20 mouse cellular contexts compared by ENCODE assay signal in genomic region chr2:35509888-35510287, GRCm38 (mm10). TPM values are rescaled to one million over a fixed set of nuclear protein-coding genes. Genes with fewer than 3 reads are reported as not detected.
DNase-seq lines count a peak whose midpoint lies in the region; ATAC-seq and TF ChIP-seq lines count a peak whose summit lies in the region.
"Had no signal": no experiment of that assay in that cellular context is flagged by ENCODE, and none has a peak within 500 bp of the region (broad histone marks: within the 10 kb centered on the region; RNA-seq: fewer than 3 reads in every experiment).

No protein-coding gene starts in this region.

- H3K9ac ChIP-seq in heart, adult 2 months (ENCODE audit: low read depth, low read length), result no peak overlapping the region
- no peak overlapping the region for H3K9ac ChIP-seq in intestine, embryonic 15.5 days
- no peak overlapping the region for H3K9ac ChIP-seq in intestine, postnatal 0 days (ENCODE audit: low read depth, low read length)
- no peak overlapping the region for H3K9ac ChIP-seq in ES-Bruce4 (ENCODE audit: low read depth, poor library complexity, severe bottlenecking)
- no peak overlapping the region for H3K9ac ChIP-seq in limb, embryonic 14.5 days (ENCODE audit: low read depth, low read length, severe bottlenecking)
- H3K9ac ChIP-seq: liver, postnatal 0 days had no signal

- no peak for TF ChIP-seq POLR2A in heart, adult 2 months (IDR thresholded peaks at IDR 0.05; ENCODE audit: insufficient read depth, low read depth, low read length)
- no peak for TF ChIP-seq POLR2A in ES-Bruce4 (IDR thresholded peaks at IDR 0.05; ENCODE audit: insufficient read depth, low read length)
- TF ChIP-seq POLR2A in limb, embryonic 14.5 days (IDR thresholded peaks at IDR 0.05; ENCODE audit: borderline replicate concordance, extremely low read depth, insufficient read depth, insufficient read length), result no peak

- TF ChIP-seq EP300 in heart, adult 2 months (IDR thresholded peaks at IDR 0.05; ENCODE audit: insufficient read depth, low read depth, low read length), result no peak
- no peak for TF ChIP-seq EP300 in ES-Bruce4 (IDR thresholded peaks at IDR 0.05; ENCODE audit: insufficient read depth, low read depth, low read length)

- intact Hi-C loops in heart, adult 2 months (cut with DNase I), result loop anchor here (2.0 to 5.0 kb wide), 3 partner anchors 29 to 77 kb away; no protein-coding TSS in a partner anchor

- H3K4me1 ChIP-seq in heart, adult 2 months (ENCODE audit: control insufficient read depth, insufficient read depth, low read length), result peaks cover 37% of the 10 kb centered on the region
- peaks cover 46% of the 10 kb centered on the region for H3K4me1 ChIP-seq in intestine, embryonic 15.5 days (replicated peaks)
- H3K4me1 ChIP-seq in intestine, postnatal 0 days (replicated peaks; ENCODE audit: control insufficient read depth, insufficient read depth, low read length), result peaks cover 5% of the 10 kb centered on the region; the same call in 1 of the 2 replicates
- peaks cover 6% of the 10 kb centered on the region for H3K4me1 ChIP-seq in ES-Bruce4 (ENCODE audit: control insufficient read depth, insufficient read depth, low read length)
- peaks cover 61% of the 10 kb centered on the region for H3K4me1 ChIP-seq in limb, embryonic 14.5 days (ENCODE audit: control insufficient read depth, insufficient read depth, low read length)

- peak overlapping the region; percentile 80; the same call in 1 of the 2 replicates for H3K27ac ChIP-seq in heart, adult 2 months
- H3K27ac ChIP-seq in intestine, embryonic 15.5 days, result peak overlapping the region; percentile 54; the same call in 1 of the 2 replicates
- no peak overlapping the region for H3K27ac ChIP-seq in intestine, postnatal 0 days (ENCODE audit: low read depth, low read length)
- H3K27ac ChIP-seq in ES-Bruce4 (ENCODE audit: insufficient read depth, low read length), result peak overlapping the region; percentile 62
- H3K27ac ChIP-seq in limb, embryonic 14.5 days (replicated peaks; ENCODE audit: low read depth, low read length), result 0 out of 2 replicates have a peak overlapping the region, but pooled peaks have one; percentile 19
- H3K27ac ChIP-seq: hindbrain, embryonic 10.5 days had no signal

- no peak for DNase-seq in heart, adult 2 months
- no peak for DNase-seq in heart, adult 18-20 months
- DNase-seq in limb, embryonic 14.5 days (ENCODE audit: low spot score), result no peak
- DNase-seq in cerebellum, postnatal 14 days, result no peak
- DNase-seq: adrenal gland, postnatal 36 days; cerebellum, adult 9-11 months; liver, postnatal 0 days; lung, postnatal 14 days had no signal

- no peaks in the 10 kb centered on the region for H3K36me3 ChIP-seq in heart, adult 2 months (ENCODE audit: control insufficient read depth, insufficient read depth, low read length)
- H3K36me3 ChIP-seq in intestine, embryonic 15.5 days, result no peaks in the 10 kb centered on the region
- H3K36me3 ChIP-seq in intestine, postnatal 0 days (ENCODE audit: control insufficient read depth, insufficient read depth), result no peaks in the 10 kb centered on the region
- no peaks in the 10 kb centered on the region for H3K36me3 ChIP-seq in ES-Bruce4 (ENCODE audit: control insufficient read depth, insufficient read depth, low read length, poor library complexity, severe bottlenecking)
- no peaks in the 10 kb centered on the region for H3K36me3 ChIP-seq in limb, embryonic 14.5 days (ENCODE audit: control insufficient read depth, insufficient read depth, low read length)
- H3K36me3 ChIP-seq: hindbrain, embryonic 10.5 days had no signal

- H3K79me2 ChIP-seq in heart, adult 2 months (replicated peaks; ENCODE audit: control insufficient read depth, insufficient read depth, low read length), result no peaks in the 10 kb centered on the region

- H3K27me3 ChIP-seq in heart, adult 2 months (ENCODE audit: control insufficient read depth, insufficient read depth, low read length), result no peaks in the 10 kb centered on the region
- no peaks in the 10 kb centered on the region for H3K27me3 ChIP-seq in intestine, embryonic 15.5 days (replicated peaks)
- H3K27me3 ChIP-seq in intestine, postnatal 0 days (replicated peaks; ENCODE audit: control insufficient read depth, insufficient read depth, low read length), result no peaks in the 10 kb centered on the region
- no peaks in the 10 kb centered on the region for H3K27me3 ChIP-seq in ES-Bruce4 (ENCODE audit: control insufficient read depth, insufficient read depth, low read length, poor library complexity, severe bottlenecking)
- H3K27me3 ChIP-seq in limb, embryonic 14.5 days (ENCODE audit: control insufficient read depth, insufficient read depth, low read length), result no peaks in the 10 kb centered on the region
- H3K27me3 ChIP-seq: CH12.LX had no signal

- H3K4me2 ChIP-seq in intestine, embryonic 15.5 days (replicated peaks), result no peak overlapping the region
- H3K4me2 ChIP-seq in intestine, postnatal 0 days (replicated peaks; ENCODE audit: low read depth), result no peak overlapping the region
- no peak overlapping the region for H3K4me2 ChIP-seq in limb, embryonic 14.5 days (replicated peaks; ENCODE audit: low read depth, low read length, severe bottlenecking)

- no peak overlapping the region for H3K4me3 ChIP-seq in heart, adult 2 months
- no peak overlapping the region for H3K4me3 ChIP-seq in intestine, embryonic 15.5 days (replicated peaks)
- H3K4me3 ChIP-seq in intestine, postnatal 0 days (ENCODE audit: low read depth, low read length), result no peak overlapping the region
- no peak overlapping the region for H3K4me3 ChIP-seq in ES-Bruce4 (ENCODE audit: low read depth, low read length)
- H3K4me3 ChIP-seq in limb, embryonic 14.5 days (replicated peaks; ENCODE audit: low read length), result no peak overlapping the region
- H3K4me3 ChIP-seq: hindbrain, embryonic 10.5 days; layer of hippocampus, adult 2 months; left cerebral cortex, adult 2 months; megakaryocyte, embryonic 14.5 days had no signal

- ATAC-seq in intestine, embryonic 15.5 days, result no peak
- no peak for ATAC-seq in intestine, postnatal 0 days
- ATAC-seq in limb, embryonic 14.5 days (ENCODE audit: low FRiP score, low read depth), result no peak
- no peak for ATAC-seq in inflammation-experienced regulatory T-cells, adult 6 months
- ATAC-seq: activated CD4-positive, CD25-positive, alpha-beta regulatory T cell, adult 4 months; forebrain, embryonic 14.5 days; liver, postnatal 0 days; midbrain, embryonic 16.5 days had no signal

- TF ChIP-seq CTCF in heart, adult 2 months (IDR thresholded peaks at IDR 0.05), result no peak
- no peak for TF ChIP-seq CTCF in intestine, postnatal 0 days (IDR thresholded peaks at IDR 0.05; ENCODE audit: low read depth)
- no peak for TF ChIP-seq CTCF in ES-Bruce4 (IDR thresholded peaks at IDR 0.05; ENCODE audit: low read depth, low read length)

- no peaks in the 10 kb centered on the region for H3K9me3 ChIP-seq in intestine, embryonic 15.5 days
- no peaks in the 10 kb centered on the region for H3K9me3 ChIP-seq in intestine, postnatal 0 days (ENCODE audit: control insufficient read depth)
- no peaks in the 10 kb centered on the region for H3K9me3 ChIP-seq in ES-Bruce4 (replicated peaks; ENCODE audit: control insufficient read depth, insufficient read depth, low read length, poor library complexity, severe bottlenecking)
- H3K9me3 ChIP-seq in limb, embryonic 14.5 days (ENCODE audit: control insufficient read depth, low read length), result no peaks in the 10 kb centered on the region
- H3K9me3 ChIP-seq: hindbrain, embryonic 10.5 days had no signal

- 60% methylated on average over 4 of the region's 4 CpGs for WGBS in heart, adult 2 months
- whole genome bisulfite sequencing in intestine, embryonic 15.5 days, result 46% methylated on average over 4 of the region's 4 CpGs
- 58% methylated on average over 4 of the region's 4 CpGs for WGBS in intestine, postnatal 0 days
- WGBS in limb, embryonic 14.5 days, result 46% methylated on average over 4 of the region's 4 CpGs

RNA-seq across cellular contexts. Expression of gene Ggta1, which starts 46.9 kb away (rescaled TPM):
- total RNA-seq in heart, adult 2 months (2021), result 10 to 100 TPM; 15.4 to 15.5 TPM
- polyA plus RNA-seq in heart, adult 2 months (2012; rRNA removed), result 8.6 and 16.0 TPM in 2 replicates
- 10 to 100 TPM; 13.6 to 17.0 TPM for total RNA-seq in heart, adult 18-20 months (2021)
- polyA plus RNA-seq in intestine, embryonic 15.5 days (2015; fragmentation: Nextera tagmentation; extraction: Ambion mirVana), result 18.0 and 18.5 TPM in 2 replicates
- 6.4 and 7.0 TPM in 2 replicates for polyA plus RNA-seq in intestine, postnatal 0 days (2015; fragmentation: Nextera tagmentation; extraction: Ambion mirVana)
- polyA plus RNA-seq in ES-Bruce4 (2011; ENCODE audit: insufficient read depth, insufficient read length, low read depth, missing spikeins), result 45.2 and 52.5 TPM in 2 replicates
- 27.4 TPM in 2 replicates for polyA plus RNA-seq in limb, embryonic 14.5 days (2012; rRNA removed)
- 29.2 and 36.1 TPM in 2 replicates for polyA plus RNA-seq in limb, embryonic 14.5 days (2014; fragmentation: Nextera tagmentation; extraction: Ambion mirVana)
- polyA plus RNA-seq in inflammation-experienced regulatory T-cells, adult 6 months (2017; shearing (Covaris generic)), result 10 to 100 TPM; 17.5 to 19.2 (median 18.0) TPM

RNA-seq across cellular contexts. Expression of gene Dab2ip, which starts 48.2 kb away (rescaled TPM):
- total RNA-seq in heart, adult 2 months (2021), result 10 to 100 TPM; 45.6 to 47.9 TPM
- polyA plus RNA-seq in heart, adult 2 months (2012; rRNA removed), result 34.5 and 37.5 TPM in 2 replicates
- total RNA-seq in heart, adult 18-20 months (2021), result 10 to 100 TPM; 42.4 to 44.1 TPM
- polyA plus RNA-seq in intestine, embryonic 15.5 days (2015; fragmentation: Nextera tagmentation; extraction: Ambion mirVana), result 52.7 and 54.9 TPM in 2 replicates
- polyA plus RNA-seq in intestine, postnatal 0 days (2015; fragmentation: Nextera tagmentation; extraction: Ambion mirVana), result 41.3 and 48.5 TPM in 2 replicates
- 29.4 and 37.3 TPM in 2 replicates for polyA plus RNA-seq in ES-Bruce4 (2011; ENCODE audit: insufficient read depth, insufficient read length, low read depth, missing spikeins)
- 69.8 and 89.3 TPM in 2 replicates for polyA plus RNA-seq in limb, embryonic 14.5 days (2012; rRNA removed)
- polyA plus RNA-seq in limb, embryonic 14.5 days (2014; fragmentation: Nextera tagmentation; extraction: Ambion mirVana), result 62.2 and 69.8 TPM in 2 replicates
- polyA plus RNA-seq in inflammation-experienced regulatory T-cells, adult 6 months (2017; shearing (Covaris generic)), result under 1 TPM; 0.46 to 0.69 (median 0.54) TPM

Comparison
In these comparisons a context has a peak if more than half of its experiments do, and no peak if none do; other contexts are left out.
1. RNA of gene Dab2ip, which starts 48.2 kb away (polyA plus RNA-seq): 62.2 to 89.3 TPM in limb, embryonic 14.5 days, 52.7 to 54.9 TPM in intestine, embryonic 15.5 days, 41.3 to 48.5 TPM in intestine, postnatal 0 days, 34.5 to 37.5 TPM in heart, adult 2 months and 29.4 to 37.3 TPM in ES-Bruce4; 0.46 to 0.69 TPM in inflammation-experienced regulatory T-cells, adult 6 months; every median in the first group is over 10 times any median in the second.